Mouse (Mus musculus) retina, postnatal 1 day (tissue): ENCODE measurements around the gene Vmn1r85.

Experiments used
- DNase-seq: peaks from one replicate; pipeline ENCODE4 v3.0.0-alpha.2; 2012

The Vmn1r85 gene

GRCm38 (mm10) chr7:13037901-13038555 is 56.9 kb downstream of the Vmn1r85 start, which contains the start of gene Ube2m:
TSS of gene Ube2m (minus strand) at chr7:13038275.
- DNase-seq = peak; percentile 99

GRCm38 (mm10) chr7:13037366-13037765 is 57.6 kb downstream of the Vmn1r85 start:
- no peak for DNase-seq

GRCm38 (mm10) chr7:13036806-13037205 is 58.2 kb downstream of the Vmn1r85 start:
- no peak for DNase-seq

- no peak for DNase-seq
Observed at GRCm38 (mm10) chr7:13035211-13035855, 59.6 kb downstream of the Vmn1r85 start.

- peak; percentile 98 for DNase-seq
Observed at GRCm38 (mm10) chr7:13034148-13034977, 60.6 kb downstream of the Vmn1r85 start, which contains the start of gene Chmp2a. TSS of gene Chmp2a (minus strand) at chr7:13034807.

- no peak for DNase-seq
Observed at GRCm38 (mm10) chr7:13033451-13034147, 61.4 kb downstream of the Vmn1r85 start.
